Mouse (Mus musculus) regulatory T cell (primary cell): ENCODE measurements around the gene Cdkl4.

Experiments used
- in situ Hi-C: fragments of 300-600 bp; cut with MboI, MseI; formaldehyde crosslinking; loops from one replicate; pipeline ENCODE4 v1.15.1; 2025; ENCODE audit warnings: high pct_unique_total_duplicates

Cdkl4 gene

DNA sequence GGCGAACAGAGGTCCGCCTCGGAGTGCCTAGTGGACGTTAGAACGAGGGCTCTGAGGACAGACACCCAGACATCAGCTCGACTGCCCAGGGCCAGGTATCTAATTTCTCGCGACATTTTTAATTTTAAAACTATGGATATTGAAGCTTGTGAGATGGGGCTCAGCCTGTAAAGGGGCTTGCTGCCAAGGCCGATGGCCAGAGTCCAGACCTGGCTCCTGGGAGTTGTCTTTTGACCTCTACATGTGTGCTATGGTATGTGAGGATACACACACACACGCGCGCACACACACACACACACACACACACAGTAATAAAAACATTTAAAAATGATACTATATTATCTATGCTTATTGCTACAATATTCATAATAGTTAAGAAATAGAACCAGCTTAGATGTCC, 58.8 kb downstream of the Cdkl4 start:
- in situ Hi-C loops = no loop called here

- in situ Hi-C loops = no loop called here
Observed at GRCm38 (mm10) chr17:80517244-80517643, 60.4 kb downstream of the Cdkl4 start.

DNA sequence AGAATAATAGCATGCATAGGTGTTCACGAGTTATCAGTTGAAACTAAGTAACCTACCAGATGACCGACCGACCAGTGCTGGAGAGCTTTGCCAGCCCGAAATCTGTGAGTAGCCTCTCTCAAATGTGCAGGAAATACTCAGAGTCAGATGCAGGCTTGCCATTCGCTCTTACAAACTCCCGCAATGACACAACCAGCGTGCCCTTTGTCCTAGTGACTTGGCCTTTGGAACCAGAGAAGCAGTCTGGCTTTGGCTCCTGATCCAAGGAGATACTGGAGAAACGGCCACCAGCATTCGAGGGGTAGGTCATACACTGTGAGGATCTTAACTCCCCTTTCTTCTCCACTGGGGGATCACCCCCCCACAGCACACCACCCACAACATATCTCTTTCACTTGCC, 61.7 kb downstream of the Cdkl4 start:
- in situ Hi-C loops = no loop called here

DNA sequence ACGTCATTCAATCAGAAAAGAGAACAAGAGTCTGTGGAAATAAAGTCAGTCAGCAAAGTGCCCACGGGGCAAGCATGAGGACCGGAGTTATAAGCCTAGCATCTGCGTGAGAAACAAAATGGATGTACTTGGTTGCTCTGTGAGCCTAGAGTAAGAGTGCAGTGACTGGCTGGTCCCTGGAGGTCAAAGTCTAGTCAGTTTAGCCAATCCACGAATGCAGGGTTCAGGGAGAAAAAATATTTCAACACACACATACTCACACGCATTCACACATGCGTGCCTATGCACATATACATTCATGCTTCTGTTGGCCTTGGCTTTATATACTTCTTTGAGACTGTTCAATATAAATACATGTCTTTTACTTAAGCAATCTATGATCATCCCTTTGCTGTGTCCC, 62.1 kb downstream of the Cdkl4 start:
- in situ Hi-C loops = no loop called here

- in situ Hi-C loops = no loop called here
Observed at GRCm38 (mm10) chr17:80513766-80514165, 63.8 kb downstream of the Cdkl4 start.

GRCm38 (mm10) chr17:80510459-80510855, 67.2 kb downstream of the Cdkl4 start:
- in situ Hi-C loops = no loop called here

- in situ Hi-C loops = no loop called here
Observed at GRCm38 (mm10) chr17:80509494-80510458, 67.8 kb downstream of the Cdkl4 start.

DNA sequence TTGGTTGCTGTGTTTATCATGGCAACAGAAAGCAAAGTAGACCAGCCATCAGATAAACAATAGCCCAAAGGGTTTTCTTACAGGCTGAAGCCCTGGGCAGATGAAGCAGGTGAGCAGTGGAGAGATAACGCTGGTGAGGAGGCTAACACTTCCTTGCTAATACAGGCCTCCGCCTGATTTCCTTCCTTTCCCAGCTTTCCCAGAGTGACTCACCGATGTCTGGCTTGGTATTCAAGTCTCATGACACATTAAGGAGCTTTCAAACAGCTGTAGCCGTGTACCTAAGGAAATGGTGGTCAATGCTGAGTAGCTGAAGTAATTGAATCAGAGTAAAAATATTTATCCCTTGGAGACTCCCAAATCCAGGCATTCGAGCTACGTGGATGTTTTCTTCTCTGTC, 71.8 kb downstream of the Cdkl4 start:
- in situ Hi-C loops = no loop called here

DNA sequence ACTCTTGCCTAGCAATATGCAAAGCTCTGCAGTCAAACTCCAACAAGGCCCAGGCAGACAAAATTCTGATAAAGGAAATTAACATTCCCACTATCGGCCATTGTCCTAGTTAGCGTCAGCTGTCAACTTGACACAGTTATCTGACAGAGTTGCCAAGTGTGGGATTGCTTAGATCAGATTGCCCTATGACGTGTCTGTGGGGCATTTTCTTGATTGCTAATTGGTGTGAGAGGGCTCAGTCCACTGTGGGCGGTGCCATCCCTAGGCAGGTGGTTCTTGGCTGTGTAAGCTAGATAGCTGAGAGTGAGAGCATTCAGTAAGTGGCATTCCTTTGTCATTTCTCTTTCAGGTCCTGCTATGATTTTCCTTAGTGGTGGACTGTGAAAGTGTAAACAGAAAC, 72.3 kb downstream of the Cdkl4 start:
- in situ Hi-C loops = no loop called here

DNA sequence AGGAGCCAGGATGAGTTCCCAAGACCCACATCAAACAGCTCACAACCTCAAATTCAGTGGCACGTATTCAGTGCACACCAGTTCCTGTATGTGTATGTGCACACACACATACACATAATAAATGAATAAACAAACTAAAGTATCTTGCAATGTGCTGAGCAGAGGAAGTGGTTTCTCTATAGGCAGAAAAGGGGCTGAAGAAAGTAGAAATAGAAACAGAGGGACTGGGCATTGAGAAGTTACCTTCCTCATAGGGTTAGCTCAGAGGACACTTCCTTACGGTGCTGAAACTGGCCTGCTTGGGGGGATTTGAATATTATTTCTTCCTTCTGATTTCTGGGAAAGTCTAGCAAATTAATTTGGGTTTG, 75.8 kb downstream of the Cdkl4 start:
- in situ Hi-C loops = no loop called here

- in situ Hi-C loops = no loop called here
Observed at GRCm38 (mm10) chr17:80501037-80501804, 76.4 kb downstream of the Cdkl4 start.

GRCm38 (mm10) chr17:80500025-80500424, 77.6 kb downstream of the Cdkl4 start:
- in situ Hi-C loops = no loop called here

- in situ Hi-C loops = no loop called here
Observed at GRCm38 (mm10) chr17:80498600-80499268, 78.9 kb downstream of the Cdkl4 start.

GRCm38 (mm10) chr17:80497183-80497601, 80.4 kb downstream of the Cdkl4 start:
- in situ Hi-C loops = no loop called here

- in situ Hi-C loops = no loop called here
Observed at GRCm38 (mm10) chr17:80496607-80497170, 80.9 kb downstream of the Cdkl4 start.

DNA sequence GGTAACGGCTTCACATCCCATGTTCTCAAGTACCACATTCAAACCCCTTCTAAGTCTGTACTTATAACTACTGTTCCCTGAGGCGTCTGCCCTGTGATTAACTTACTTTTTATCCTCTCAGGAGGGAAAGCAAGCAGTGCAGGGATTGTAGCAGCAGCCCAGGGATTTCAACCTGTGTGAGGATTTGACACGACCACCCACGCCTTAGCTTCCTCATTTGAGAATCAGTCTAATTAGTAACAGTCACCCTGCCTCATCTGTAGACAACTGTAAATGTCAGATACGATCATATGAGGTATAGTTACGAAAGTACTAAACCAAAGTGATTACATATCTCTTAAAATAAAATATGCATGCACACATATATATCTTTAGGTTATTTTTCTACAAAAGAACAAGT, 81.4 kb downstream of the Cdkl4 start:
- in situ Hi-C loops = no loop called here

GRCm38 (mm10) chr17:80493891-80494290, 83.7 kb downstream of the Cdkl4 start:
- in situ Hi-C loops = no loop called here

GRCm38 (mm10) chr17:80492811-80493210, 84.8 kb downstream of the Cdkl4 start:
- in situ Hi-C loops = no loop called here

GRCm38 (mm10) chr17:80492274-80492673, 85.3 kb downstream of the Cdkl4 start:
- in situ Hi-C loops = no loop called here

GRCm38 (mm10) chr17:80490166-80490565, 87.4 kb downstream of the Cdkl4 start:
- in situ Hi-C loops = no loop called here

GRCm38 (mm10) chr17:80488918-80489317, 88.7 kb downstream of the Cdkl4 start:
- in situ Hi-C loops = no loop called here

- in situ Hi-C loops = no loop called here
Observed at GRCm38 (mm10) chr17:80485160-80485559, 92.5 kb downstream of the Cdkl4 start.
